Mouse (Mus musculus) E14TG2a.4 (cell line): ENCODE measurements around the gene Mast4.

ENCODE experiments used
- CTCF ChIP-seq: conservative IDR thresholded peaks from 2 replicates; pipeline ENCODE4 v1.5.1; 2014; ENCODE audit warnings: low read length
- NANOG ChIP-seq: IDR thresholded peaks from 2 replicates; pipeline ENCODE4 v1.6.1; 2014; ENCODE audit warnings: borderline replicate concordance, low read length, mixed read lengths
- POU5F1 ChIP-seq: IDR thresholded peaks from 2 replicates; pipeline ENCODE4 v1.6.1; 2014; ENCODE audit warnings: low read length, borderline replicate concordance

DNA sequence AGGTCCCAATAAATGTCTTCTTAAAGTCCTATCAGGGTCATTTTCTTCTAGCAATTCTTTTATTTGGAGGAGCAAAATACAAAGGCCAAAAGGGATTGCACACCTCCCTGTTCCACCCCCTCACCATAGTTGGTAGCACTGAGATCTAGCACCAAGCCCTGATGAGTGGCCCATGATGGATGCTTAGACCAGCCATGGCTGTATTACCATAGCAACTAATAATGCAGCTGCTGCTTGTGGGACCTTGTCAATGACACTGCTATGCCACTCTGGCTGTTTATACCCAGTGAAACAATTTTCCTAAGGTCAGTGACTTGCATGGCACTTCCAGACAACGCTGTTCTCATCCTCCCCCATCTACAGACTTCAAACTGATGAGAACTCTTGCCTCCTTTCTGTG lies 570.1 kb downstream of the Mast4 start:
- no peak for TF ChIP-seq CTCF
- no peak for TF ChIP-seq POU5F1
- TF ChIP-seq NANOG = no peak
